Mouse (Mus musculus) urinary bladder, postnatal 10 days (tissue): ENCODE measurements around the gene Ccdc7a.
"Not testable (repeated sequence)": the region's sequence is repeated elsewhere in the genome, so short reads cannot be mapped to it uniquely, and the experiment has no call there.

Source experiments
- DNase-seq: peaks from one replicate; pipeline ENCODE4 v3.0.0; 2022; ENCODE audit warnings: low spot score

The Ccdc7a gene

DNA sequence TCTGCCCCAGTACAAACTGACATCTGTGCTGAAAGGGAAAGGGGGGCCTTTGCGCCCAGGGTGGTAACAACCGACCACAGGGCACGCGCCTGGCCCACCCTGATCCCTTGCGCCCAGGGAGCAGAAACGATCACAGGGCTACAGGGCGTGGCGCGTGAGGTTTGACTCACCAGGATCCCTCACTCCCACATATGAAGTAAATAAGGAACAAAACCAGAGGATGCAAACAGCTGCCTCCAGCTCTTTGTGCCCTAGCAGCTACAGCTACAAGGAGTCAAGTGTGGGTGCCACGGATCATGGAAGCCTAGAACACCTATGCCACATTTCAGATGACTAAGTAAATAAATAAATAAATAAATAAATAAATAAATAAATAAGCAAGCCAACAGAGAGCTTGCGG lies at the start of gene Ccdc7a:
Gene Ccdc7a (minus strand): TSS at position 101 of the 400 bp plus-strand sequence.
- not testable (repeated sequence) for DNase-seq

DNA sequence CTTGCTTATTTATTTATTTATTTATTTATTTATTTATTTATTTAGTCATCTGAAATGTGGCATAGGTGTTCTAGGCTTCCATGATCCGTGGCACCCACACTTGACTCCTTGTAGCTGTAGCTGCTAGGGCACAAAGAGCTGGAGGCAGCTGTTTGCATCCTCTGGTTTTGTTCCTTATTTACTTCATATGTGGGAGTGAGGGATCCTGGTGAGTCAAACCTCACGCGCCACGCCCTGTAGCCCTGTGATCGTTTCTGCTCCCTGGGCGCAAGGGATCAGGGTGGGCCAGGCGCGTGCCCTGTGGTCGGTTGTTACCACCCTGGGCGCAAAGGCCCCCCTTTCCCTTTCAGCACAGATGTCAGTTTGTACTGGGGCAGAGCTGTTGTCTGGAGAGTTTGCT lies 1.5 kb upstream of the Ccdc7a start, which contains the start of gene Ccdc7b:
Gene Ccdc7b (plus strand): TSS at position 301 of the 400 bp plus-strand sequence.
- DNase-seq = not testable (repeated sequence)

DNA sequence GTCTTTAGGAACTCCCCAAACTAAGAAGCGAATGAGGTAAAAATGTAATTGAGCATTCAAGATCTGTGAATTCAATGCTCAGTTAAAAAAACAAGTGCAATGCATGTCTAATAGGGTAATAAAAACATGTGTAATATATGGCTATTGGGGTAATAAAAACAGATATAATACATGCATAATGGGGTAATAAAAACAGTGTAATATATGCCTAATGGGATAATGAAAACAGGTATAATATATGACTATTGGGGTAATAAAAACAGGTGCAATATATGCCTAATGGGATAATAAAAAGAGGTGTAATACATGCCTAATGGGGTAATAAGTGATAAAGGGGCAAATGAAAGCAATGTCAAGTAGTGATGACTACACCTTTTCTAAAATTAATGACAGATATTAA lies 73.9 kb downstream of the Ccdc7a start:
- DNase-seq = no peak

DNA sequence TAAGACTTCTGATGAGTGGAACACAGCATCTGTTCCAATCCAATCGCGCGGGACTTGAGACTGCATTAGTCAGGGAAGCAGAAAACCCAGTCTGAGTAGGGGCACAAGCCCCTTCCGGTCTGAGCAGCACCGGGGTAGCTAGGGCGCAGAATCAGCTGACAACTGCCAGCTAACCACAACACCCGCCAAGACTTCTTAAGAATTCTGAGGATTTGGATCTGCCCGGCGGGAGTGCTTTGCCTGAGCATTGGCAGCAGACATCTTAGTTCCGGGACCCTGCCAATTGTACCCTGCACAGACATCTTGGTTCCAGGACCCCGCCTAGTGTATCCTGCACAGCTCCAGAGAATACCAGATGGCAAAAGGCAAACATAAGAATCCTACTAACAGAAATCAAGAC lies 116.4 kb downstream of the Ccdc7a start:
- not testable (repeated sequence) for DNase-seq

DNA sequence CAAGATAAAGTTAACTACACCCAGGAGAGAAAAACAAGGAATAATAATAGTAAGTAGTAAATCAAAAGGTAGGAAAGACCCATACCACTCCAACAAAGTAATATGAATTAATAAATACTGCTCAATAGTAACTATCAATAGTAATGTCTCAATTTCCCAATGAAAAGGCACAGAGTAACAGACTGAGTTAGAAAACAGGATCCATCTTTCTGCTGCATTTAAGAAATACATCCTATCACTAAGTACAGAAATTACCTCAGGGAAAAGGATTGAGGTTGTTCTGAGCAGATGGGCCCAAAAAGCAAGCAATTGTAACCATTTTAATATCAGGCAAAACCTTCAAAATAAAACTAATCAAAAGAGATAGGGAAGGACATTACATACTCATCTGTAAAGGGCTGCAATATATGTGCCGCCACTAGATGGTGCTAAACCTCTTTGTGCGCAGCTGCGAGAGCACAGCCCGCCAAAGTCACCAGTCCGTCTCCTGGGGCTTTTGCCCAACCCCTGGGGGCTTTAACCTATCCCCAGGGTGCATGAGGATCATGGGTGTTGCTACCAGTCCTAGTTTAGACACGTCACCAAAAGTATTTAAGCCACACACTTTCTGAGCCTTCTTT lies 124.2 kb downstream of the Ccdc7a start:
- not testable (repeated sequence) for DNase-seq

DNA sequence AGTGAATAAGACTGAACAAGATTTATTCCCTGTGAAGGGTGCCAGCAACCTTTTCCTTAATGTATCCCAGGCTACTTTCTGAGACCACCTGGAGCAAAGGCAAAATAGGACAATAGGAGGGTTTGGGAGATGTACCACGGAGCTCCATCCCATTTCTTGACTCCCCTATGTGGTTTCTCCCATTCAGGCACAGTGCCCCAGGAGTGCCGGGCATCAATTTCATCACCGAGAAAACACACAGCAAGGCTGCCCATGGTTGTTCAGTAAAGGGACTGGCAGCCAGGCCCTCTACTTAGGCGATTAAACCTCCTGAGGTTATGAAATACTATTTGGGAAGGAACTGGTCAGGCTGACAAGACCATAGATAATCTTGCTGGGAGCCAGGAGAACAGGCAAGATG lies 131.9 kb downstream of the Ccdc7a start:
- no peak for DNase-seq

DNA sequence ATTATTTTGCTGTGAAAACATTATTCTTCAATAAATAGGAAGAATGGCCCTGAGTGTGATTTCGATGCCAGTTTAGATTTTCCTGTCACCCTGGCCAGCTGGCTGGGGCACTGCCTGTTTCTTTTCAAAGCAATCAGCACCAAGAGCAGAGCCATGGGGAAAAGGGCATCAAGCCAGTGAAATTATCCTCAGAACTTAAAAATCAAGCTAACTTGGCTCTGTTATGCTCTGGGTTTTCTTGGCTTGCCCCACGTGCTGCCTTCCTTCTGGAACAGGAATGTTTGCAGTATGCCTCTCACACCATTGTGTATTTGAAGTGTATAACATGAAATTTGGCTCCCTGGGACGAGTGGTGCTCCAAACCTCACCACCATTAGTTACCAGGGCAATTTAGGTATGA lies 182.6 kb downstream of the Ccdc7a start:
- DNase-seq = no peak

DNA sequence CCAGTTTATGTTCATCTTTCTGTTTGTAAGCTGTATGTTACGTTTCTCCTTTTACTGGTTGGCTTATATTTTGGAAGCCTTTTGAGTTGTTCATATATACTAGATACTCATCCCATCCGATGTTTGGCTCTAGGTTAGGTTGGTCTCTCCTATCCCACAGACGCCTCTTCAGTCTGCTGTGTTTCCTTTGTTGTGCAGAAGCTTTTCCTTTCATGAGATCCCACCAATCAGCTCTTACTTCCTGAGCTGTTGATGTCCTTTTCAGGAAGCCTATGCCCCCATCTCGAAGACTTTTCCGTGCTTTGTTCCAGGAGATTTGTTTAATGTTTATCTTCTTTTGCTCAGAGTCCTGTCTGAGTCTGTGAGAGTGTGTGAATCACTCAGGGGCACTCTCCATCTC lies 221.6 kb downstream of the Ccdc7a start:
- no peak for DNase-seq

DNA sequence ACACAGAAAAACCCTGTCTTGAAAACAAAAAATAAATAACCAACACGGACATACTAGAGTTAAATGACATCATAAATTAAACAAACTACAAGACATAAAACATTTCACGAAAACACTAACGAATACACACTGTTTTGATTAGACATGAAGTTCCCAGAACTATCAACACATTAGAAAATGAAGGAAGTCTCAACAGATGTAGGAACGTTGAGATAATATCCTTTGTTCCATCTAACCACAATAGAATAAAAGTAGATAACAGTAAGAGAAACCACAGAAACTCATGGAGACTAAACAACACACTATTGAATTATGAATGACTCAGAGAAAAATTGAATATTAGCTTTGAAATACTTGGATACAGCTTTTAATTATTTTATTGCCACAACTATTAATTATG lies 252.8 kb downstream of the Ccdc7a start:
- DNase-seq = no peak

DNA sequence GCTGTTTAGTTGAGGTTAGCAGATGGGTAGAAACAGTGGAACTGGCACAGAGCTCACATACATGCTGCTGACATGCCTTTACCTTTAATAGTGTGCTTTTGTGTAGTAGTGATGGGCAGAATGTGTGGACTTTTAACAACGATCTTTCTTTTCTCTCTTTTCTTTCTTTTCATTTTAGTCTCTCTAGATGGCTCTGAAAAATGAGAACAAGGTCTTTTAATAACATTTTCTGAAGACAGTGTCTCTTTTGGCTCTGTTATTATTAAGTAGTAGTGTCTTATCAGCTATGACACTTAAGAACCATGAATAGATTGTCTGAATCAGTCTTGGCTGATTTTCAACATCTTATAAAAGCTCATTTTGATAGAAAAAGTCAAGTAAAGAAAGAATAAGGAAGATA lies 266.7 kb downstream of the Ccdc7a start, which contains the start of gene Gm3952:
Gene Gm3952 (minus strand): TSS at position 101 of the 400 bp plus-strand sequence.
- DNase-seq = no peak

DNA sequence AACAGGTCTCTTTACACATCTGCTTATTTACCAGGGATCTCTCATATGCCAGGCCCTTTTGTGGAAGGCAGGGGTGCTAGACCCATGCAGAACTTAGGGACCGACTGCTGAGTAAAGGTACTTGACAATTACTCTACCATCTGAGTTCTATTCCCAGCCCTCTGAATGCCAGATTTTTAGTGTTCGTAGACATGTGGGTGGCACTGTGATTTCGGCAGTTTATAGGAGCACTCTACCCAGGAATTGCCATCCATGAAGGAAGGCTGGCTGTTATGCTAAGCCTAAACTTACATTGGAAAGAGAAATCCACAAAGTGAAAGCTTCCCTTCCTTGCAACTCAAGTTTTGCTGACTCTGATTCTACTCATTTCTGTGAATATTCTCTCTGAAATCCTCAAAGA lies 329.6 kb downstream of the Ccdc7a start:
- no peak for DNase-seq

DNA sequence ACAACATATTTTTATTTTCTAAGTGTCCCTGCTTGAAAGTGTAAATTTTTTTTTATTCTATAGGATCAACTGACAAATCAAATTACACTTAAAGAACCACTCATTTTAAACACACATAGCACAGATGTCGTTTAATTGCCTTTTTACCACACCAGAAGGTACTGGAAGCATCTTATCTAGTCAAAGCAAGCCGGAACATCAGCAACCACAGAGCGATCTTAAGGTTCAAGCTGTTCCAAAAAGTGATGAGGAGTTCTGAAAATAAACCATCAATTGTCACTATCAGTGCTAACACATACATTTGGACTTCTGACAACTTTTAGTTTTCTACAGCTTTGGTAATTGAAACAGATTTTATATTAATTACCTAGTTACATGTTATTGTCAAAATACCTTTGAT lies 331.2 kb downstream of the Ccdc7a start:
- no peak for DNase-seq

DNA sequence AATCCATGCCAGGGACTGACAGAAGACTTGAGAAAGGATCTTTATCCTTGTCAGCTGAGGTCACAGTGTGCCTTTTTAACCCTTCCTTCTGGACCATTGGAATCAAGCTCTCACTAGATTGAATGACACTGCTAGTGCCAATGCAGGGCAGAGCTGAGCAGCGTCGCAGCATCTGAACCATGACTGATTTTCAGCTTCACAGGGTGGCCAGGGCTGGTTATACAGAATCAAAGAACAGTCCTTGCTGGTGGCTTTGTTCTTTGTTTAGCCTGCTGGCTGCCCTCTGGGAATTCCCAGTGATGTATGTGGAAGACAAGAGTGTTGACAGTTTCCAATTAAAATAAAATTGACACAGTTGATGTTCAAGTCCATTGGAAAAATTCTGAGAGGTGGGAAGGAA lies 333.1 kb downstream of the Ccdc7a start:
- no peak for DNase-seq

DNA sequence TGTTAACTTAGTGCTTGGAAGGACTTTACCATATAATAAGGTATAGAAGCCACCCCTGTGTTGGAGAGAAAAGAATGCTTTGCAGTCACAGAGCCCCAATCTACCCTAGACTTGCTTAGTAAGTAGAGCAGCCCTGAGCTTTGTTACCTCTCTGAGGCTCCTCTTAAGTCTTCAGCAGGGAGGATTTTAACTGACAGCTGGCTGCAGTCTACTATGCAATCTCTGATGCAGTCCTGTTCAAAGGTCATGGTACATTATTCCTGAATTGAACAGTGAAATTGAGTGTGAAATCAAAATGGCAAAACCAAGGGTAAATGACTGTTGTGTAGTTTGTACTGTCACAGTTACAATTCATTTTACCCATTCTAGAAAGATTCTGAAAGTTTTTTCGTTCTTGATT lies 338.1 kb downstream of the Ccdc7a start:
- no peak for DNase-seq

DNA sequence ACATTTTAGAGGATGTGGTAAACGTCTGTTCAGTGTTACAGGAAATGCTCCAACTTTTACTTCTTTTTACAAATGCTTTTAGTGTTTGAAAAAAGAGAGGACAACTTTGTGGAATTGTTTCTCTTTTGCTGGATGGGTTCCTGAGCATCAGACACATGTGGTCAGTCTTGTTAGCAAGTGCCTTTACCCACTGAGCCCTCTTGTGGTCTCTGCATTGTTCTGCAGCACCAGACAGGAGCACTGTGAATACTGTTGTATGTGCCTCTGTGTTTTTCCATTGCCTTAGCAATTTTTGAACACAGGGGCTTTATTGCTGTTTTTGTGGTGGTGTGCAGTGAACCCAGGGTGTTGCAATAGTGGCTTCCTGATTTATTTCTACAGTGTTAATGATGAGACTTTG lies 340.5 kb downstream of the Ccdc7a start:
- DNase-seq = no peak

DNA sequence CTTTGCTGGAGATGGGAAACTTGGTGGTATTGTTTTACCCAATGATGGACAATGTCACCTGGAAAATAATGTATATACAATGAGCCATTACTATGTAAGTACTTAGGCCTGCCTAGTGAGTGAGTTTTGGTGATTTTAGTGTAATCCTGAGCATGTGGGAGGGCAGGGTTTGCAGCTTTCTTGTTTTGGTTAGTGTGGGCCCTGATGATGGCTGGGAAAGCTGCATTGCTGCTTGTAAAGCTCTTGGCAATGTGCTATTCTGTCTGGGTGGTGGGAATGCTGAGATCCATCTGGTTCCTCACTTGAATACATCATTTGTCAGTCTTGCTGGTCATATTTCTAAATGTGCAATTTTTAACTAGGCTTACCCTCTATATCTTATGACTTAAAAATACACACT lies 349.1 kb downstream of the Ccdc7a start:
- no peak for DNase-seq

DNA sequence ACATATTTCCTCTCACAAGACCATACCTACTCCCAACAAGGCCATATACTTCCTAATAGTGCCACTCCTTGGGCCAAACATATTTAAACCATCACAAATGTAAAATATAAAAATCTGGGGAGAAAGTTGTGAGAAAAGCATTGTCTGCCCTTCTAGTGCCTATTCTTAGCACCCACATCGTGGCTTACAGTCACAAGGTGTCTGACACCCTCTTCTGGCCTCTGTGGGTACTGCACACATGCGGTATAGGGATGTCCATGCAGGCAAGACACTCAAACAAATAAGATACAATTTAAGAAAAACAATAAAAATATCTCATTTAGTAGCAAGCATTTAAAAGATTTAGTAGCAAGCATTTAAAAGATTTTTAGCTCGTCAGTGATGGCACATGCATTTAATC lies 356.1 kb downstream of the Ccdc7a start:
- DNase-seq = peak; percentile 44

DNA sequence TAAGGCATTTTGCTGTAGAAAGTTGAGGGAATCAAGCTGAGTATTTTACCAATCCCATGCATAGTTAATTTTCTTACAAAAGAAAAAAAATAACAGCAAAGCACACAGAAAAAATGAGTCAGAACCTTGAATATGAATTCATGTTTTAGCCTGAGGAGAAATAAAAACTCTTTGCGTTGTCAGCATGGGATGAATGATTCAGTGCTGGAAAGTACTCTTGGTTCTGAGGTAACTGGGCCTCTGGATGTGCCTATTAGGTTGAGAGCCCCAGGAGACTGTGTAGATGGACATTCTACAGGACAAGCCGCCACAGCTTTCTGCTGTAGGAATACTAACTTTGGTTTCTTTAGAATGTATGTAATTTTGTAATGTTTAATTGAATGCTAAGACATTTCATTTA lies 360.5 kb downstream of the Ccdc7a start:
- DNase-seq = no peak

DNA sequence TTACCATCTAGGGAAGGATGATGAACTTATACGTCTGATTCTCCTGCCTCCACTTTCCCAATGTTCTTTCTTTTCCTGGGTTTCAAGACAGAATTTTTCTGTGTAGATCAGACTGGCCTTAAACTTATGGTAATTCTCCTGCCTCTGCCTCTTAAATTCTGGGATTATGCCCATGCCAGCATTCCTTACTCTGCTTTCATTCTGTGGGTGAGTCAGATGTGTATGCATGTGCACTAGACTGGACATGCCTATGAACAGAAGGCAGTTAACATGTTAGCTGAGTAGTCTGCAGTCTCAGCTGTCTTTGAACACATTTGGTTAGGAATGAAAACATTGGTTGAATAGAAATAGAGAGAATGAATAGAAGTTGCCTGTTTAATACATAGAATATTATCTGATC lies 360.9 kb downstream of the Ccdc7a start:
- DNase-seq = no peak

DNA sequence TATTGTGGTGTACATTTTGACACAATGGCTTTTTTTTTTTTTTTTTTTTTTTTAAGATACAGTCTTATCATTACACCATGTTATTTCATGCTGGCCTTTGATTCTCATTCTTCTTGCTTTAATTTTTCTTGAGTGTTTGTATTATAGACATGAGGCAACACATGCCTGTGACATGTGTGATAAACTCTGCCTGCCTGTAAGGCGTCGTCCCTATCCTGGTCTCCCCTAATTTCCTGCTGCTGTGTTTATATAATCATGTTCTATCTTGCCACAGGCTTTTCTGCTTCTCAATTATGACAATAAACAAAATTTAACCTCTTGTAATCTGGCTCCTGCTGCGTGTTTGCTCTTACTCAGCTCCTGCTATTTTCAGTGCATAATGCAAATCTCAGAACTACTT lies 367.4 kb downstream of the Ccdc7a start:
- no peak for DNase-seq

DNA sequence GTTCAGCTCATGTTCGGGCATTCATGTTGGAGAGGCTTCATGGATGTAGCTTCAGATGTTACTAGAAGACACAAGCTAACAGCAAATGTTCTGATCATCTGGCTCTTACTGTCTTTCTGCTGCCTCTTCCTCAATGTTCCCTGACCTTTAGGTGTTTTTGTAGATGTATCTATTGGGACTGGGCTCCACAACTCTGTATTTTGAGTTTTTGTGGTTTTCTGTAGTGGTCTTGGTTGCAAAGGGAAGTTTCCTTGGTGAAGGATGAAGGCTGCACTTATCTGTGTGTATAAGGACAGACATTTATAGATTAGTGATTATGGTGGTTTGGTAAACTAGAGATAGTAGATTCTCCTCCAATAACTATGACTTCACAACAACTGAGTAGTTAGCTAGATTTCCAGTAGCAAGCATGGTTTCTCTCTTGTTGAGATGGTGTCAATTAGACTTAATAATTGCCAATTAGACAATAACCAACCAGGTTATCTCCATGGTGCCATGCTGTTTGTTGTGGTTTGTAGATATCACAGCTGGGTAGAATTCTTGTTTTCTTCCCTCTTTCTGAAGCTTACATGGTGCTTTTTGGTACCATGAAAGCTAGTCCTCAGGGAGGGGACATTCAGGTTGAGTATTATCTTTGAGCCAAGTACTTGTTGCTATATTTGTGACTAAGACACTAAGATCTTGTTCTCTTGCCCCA lies 368.5 kb downstream of the Ccdc7a start:
- no peak for DNase-seq

DNA sequence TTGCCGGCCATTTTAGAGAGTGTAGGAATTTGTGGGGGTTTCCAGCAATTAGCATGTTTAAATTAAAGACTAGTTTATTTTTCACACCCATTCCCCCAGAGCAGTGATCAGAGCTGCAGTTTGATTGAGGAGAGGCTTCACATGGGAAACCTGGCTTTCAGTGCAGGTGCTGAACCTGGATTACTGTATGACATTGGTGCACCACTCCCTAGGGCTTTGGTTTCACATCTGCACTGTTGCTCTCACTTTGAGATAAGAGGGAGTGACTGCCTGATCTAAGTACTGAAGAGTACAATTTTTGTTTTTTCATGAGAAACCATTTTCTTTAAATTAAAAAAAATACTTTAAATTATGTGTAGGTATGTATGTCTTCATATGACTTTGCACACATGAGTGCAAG lies 375.3 kb downstream of the Ccdc7a start:
- no peak for DNase-seq

DNA sequence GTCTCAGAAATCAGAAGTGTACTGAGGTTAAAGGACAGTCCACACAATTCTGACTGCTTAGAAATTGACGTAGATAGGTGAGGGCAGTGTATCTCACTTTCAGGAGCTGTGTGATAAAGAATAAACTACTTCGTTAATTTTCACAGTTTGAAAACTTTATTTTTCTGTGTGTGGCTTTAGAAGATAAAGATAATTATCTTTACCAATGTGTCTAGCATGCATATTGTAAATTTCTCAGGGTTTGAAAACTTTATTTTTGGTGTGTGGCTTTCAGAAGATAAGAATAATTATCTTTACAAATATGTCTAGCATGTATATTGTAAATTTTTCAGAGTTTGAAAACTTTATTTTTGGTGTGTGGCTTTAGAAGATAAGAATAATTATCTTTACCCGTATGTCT lies 376.6 kb downstream of the Ccdc7a start:
- DNase-seq = no peak

DNA sequence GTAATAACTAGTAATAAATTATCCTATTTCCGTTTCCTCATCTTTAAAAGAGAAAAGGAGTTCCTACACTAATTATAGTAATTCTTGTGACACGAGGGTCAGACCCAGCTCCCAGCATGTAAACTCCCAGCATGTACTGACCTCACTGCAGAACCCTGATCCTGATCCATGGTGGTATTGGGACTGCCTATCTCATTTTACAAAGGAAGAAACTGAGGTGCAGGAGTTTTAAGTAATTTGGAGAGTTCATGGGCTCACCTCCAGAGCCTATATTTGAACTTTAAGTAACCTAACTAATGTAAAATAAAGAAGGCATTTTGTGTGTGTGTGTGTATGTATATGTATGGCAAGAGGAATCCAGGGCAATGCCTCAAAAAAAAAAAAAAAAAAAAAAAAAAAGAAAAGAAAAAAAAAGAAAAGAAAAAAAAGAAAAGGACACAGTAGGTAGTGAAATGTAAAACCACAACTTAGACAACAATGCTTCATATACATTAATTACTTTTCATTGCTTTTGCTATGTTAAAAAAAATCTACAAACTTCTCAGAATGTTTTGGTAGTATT lies 378.8 kb downstream of the Ccdc7a start:
- DNase-seq = no peak
